Mouse (Mus musculus): ENCODE data around the gene Acaa1b. TPM values are rescaled to one million over a fixed set of nuclear protein-coding genes. Genes with fewer than 3 reads are reported as not detected.

Acaa1b gene
- total RNA-seq, 2 experiments from 2014 or later, result 1.3 to 1.7 TPM

DNA sequence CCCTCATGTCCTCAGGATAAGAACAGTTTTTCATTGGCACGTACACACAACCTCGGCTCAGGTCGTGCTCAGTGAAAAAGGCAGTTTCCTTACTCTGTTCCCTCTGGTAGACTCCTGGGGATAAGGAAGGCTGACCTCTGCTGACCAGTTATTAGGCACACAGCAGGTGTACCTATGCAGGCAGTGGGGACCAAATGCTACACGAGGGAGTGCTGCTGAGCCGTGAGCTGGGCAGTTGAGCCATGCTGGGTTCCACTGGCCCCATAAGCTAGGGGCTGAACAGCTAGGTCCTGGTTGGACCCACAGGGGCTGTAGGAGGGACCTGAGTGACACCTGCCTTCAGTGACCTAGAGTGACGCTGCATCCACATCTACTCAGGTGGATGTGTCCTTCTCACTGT, 11.3 kb downstream of the Acaa1b start:
- intact Hi-C loops (cut with DNase I), result no loop called here
- DNase-seq (ENCODE audit: low spot score in 2 of 2), result no peak

DNA sequence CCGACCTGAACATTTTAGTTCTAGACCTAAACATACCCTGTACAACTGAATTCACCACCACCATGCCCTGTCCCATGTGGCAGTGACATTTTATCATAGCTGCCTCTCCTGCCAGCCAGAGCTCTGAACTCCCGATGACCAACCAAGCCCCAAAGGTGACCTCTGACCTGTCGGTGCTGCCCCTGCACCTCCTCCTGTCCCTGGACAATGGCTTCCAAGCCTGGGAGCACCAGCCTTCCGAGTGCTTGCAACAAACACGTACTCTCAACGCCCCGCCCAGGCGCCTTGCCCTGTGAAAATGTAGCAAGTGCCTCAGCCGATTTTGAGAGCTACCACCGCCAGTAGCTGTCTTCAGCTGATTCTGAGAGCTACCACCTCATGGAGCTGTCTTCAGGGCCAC, 11.8 kb downstream of the Acaa1b start:
- intact Hi-C loops (cut with DNase I), result no loop called here
- no peak for DNase-seq (ENCODE audit: low spot score in 2 of 2)

GRCm38 (mm10) chr9:119144696-119145095, 12.2 kb downstream of the Acaa1b start:
- intact Hi-C loops (cut with DNase I), result no loop called here
- DNase-seq (ENCODE audit: low spot score in 2 of 2), result no peak

GRCm38 (mm10) chr9:119143372-119143771, 13.5 kb downstream of the Acaa1b start:
- no peak for DNase-seq (ENCODE audit: low spot score in 2 of 2)
- intact Hi-C loops (cut with DNase I), result no loop called here

GRCm38 (mm10) chr9:119142066-119142465, 14.8 kb downstream of the Acaa1b start:
- intact Hi-C loops (cut with DNase I), result no loop called here

DNA sequence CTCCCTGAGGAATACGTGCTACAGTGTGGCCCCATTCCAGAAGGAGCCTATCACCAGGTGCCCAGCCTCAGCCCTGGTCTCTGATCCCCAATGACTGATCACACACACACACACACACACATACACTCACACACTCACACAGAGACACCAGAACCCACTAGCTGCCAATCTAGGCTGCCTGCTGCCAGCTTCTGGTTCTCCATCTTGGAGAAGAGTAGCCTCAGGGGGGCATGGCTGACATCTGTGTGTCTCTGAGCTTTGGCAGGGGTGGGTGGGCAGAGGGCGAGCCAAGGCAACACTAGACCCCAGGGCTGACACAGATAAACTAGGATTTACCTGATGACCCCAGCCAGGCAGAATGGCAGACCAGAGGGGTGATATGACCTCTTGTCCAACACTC, 18.1 kb downstream of the Acaa1b start:
- intact Hi-C loops (cut with DNase I), result no loop called here

More at GRCm38 (mm10) chr9:119142066-119142465, 14.8 kb downstream of the Acaa1b start:
- DNase-seq (ENCODE audit: low spot score in 2 of 2), result no peak

GRCm38 (mm10) chr9:119130692-119131091, 26.2 kb downstream of the Acaa1b start:
- DNase-seq (ENCODE audit: low spot score in 2 of 2), result no peak

More for the DNA sequence above, 18.1 kb downstream of the Acaa1b start:
- no peak for DNase-seq (ENCODE audit: low spot score in 2 of 2)

GRCm38 (mm10) chr9:119128436-119129181, 28.3 kb downstream of the Acaa1b start:
- DNase-seq (ENCODE audit: low spot score in 2 of 2), result no peak
- intact Hi-C loops (cut with DNase I), result no loop called here

More at GRCm38 (mm10) chr9:119130692-119131091, 26.2 kb downstream of the Acaa1b start:
- intact Hi-C loops (cut with DNase I), result no loop called here

DNA sequence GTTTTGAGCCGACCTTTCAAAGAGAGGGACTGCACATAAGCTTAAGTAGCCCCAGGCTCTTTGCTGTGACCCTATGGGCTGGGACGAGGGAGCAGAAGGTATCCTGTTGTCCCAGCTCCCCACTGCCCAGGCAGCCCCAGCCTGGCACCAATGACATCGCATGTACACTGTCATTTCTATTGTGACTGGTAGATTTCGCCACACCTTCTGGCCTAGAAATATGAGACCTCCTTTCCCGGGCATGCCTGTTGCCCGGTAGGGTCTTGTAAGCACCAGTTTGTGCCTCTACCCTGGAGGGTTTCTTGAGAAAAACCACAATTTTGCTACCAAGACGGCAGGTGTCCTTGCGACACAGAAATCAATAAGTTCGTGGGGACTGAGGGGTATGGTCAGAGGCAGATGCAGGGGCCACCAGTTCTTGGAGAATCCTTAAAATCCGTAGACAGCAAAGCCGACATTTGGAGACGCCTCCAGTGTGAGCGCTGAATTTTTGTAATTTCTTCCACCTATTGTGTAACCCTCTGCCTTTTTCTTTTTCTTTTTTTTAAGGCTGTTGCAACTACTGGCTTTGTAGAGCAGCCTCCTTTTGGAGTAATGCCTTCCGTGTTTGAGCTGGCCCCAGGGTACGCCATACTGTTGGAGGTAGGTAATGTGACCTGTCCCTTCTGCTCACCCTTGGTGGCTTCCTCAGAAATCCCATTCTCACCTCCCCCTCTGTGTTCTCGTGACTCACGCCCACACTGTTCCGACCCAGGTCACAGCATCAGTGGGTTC, 34.1 kb downstream of the Acaa1b start:
- intact Hi-C loops (cut with DNase I), result no loop called here
- no peak for DNase-seq (ENCODE audit: low spot score in 2 of 2)

- DNase-seq (ENCODE audit: low spot score in 2 of 2), result no peak
- intact Hi-C loops (cut with DNase I), result no loop called here
Observed at GRCm38 (mm10) chr9:119120168-119120560, 36.7 kb downstream of the Acaa1b start.

DNA sequence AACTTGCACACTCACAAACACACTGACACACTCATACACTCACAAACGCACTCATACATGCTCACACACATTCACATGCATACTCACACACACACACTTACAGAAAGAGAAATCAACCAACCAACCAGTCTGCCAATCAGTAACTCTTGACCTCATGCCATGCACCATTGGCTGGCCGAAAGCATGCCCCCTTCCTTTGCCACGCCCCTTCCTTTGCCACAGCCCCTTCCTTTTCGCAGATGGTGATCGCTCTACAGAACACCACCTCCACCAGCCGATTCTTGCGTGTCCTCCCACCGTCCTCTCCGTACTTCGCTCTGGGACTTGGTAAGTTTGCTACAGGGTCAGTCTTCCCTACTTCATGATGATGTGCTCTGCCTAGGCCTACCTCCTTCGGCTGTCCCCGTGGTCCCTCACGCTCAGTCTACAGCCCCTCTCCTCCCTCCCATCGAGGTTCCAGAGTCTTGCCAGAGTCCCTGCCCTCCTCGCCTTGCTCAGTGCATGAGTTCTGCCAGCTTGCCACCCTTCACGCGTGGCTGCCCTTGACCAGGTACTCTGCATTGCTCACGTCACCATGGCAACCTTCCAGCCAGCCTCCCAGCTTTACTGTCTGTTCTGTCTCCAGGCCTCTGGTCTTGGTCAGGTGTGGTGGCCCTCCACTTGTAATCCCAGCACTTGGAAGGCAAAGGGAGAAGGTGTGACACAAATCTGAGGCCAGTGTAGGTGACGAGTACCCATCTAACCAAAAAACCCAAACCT, 37.3 kb downstream of the Acaa1b start:
- intact Hi-C loops (cut with DNase I), result no loop called here
- DNase-seq (ENCODE audit: low spot score in 2 of 2), result no peak

DNA sequence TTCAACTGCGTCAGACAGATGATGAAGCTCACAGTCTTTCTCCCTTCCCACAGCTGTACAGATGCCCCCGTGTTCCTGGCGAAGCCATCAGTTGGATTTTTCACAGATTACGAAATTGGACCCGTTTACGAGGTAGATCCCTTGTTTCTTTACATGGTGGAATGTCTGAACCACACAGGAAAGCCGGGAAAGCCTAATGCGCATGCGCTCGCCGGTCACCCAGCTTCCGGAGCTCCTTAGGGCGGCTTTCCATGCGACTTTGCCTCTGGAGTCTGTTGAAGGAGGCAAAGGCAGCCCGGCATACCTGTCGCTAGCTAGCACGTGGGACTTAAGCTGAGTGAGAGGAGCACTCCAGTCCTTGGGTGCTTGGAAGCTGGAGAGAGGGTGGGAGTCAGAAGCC, 42.0 kb downstream of the Acaa1b start:
- intact Hi-C loops (cut with DNase I), result no loop called here

DNA sequence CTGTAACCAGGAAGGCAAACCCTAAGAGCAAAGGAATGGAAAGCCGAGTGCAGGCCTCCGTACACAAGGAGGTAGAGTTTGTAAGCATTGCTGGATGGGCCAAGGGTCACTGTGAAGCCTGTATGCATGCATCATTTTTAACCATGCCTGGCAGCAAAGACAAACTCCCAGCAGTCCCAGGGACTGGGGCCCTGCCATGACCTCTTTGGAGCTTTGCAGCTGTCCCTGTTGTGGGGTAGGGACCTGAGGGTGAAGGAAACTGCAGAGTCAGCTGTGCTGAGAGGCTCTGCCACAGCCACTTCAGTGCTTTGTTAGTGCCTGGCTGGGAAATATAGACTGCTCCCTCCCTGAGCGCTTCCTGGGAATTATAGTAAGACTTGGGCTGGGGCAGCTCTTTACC, 46.3 kb downstream of the Acaa1b start:
- DNase-seq (ENCODE audit: low spot score in 2 of 2), result no peak
- intact Hi-C loops (cut with DNase I), result no loop called here

More for the DNA sequence above, 42.0 kb downstream of the Acaa1b start:
- no peak for DNase-seq (ENCODE audit: low spot score in 2 of 2)

DNA sequence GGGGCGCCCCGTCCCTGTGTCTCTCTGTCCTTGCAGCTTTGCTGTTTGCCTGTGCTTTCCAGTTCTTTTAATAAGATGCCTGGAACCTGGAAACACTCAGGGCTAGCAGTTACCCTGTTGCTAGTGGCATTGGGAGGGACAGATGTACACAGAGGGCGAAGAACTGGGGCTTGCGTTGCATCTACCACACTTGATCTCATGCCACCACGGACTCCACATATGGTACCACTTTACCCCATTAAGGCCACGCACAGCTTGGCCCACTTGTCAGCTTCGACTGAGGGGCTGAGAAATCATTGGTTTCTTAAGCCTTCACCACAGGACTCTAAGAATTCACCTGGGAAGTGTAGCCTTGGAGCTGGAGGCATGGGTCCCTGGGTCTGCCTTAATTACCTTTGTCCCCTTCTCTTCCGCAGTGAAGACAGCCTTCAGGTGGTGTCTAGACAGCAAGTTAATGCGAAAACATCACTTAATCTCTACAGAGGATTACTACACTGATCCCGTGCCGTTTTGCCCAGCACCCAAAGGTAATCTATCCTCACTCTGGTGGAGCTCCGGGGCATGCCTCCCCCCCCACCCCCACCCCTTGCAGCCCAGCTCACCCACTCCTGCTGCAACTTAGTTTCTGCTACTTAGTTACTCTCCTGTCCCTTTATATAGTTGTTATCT, 47.1 kb downstream of the Acaa1b start:
- intact Hi-C loops (cut with DNase I), result no loop called here
- no peak for DNase-seq (ENCODE audit: low spot score in 2 of 2)

DNA sequence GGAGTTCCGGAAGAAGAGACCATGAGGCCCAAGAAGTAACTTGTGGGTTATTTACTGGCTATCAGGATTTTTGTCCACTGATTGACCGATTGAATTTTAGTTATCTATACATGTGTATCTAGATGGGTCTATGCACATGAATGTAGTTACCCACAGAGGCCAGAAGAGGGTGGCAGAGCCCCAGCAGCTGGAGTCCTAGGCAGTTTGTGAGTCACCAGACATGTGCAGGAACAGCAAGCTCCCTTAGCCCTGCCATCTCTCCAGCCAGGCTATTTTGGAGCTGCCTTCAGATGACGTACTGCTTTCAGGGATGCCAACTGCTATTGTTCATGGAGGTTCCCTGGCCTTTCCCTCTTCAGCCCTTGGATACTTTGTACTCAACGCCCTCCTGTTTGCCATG, 49.3 kb downstream of the Acaa1b start:
- DNase-seq (ENCODE audit: low spot score in 2 of 2), result no peak
- intact Hi-C loops (cut with DNase I), result no loop called here

GRCm38 (mm10) chr9:119102783-119103113, 54.1 kb downstream of the Acaa1b start:
- no peak for DNase-seq (ENCODE audit: low spot score in 2 of 2)
- intact Hi-C loops (cut with DNase I), result no loop called here

GRCm38 (mm10) chr9:119101992-119102782, 54.7 kb downstream of the Acaa1b start, which contains the start of gene Dlec1:
Gene Dlec1, plus strand, starts transcription at chr9:119102478.
- DNase-seq (ENCODE audit: low spot score in 2 of 2), result peak; percentile 81
- intact Hi-C loops (cut with DNase I), result no loop called here

DNA sequence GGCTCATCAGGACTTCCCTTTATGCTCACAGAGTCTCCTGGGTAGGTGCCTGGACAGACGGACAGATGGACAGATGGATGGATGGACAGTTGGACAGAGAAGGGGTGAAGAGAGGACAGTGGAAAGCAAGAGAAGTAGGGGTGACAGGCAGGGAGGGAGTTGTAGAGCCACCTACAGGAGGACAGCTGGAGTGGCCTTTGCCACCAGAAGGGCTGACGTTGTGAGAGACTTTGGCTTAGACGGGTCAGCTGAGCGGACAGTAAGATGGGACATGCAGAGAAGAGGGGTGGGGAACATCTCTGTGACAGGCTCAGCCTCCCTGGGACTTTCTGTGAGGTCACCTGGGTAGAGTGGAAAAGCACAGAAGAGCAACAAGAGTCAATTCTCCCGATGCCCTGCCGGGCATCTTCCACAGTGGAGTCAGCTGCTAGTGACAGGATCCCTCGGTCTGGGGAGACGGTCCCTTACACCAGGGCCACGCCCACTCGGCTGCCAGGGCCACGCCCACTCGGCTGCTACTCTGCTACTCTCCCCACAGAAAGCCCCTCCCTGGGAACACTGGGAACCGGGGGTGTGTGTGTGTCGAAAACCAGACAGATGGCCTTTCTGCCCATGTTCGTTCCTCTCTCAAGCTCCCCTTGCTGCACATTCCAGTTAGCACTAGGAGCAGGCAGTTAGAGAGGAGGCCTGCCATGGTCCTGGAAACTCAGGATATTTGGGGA, 56.6 kb downstream of the Acaa1b start:
- peak in 1 of 2 experiments; percentile 49 for DNase-seq (ENCODE audit: low spot score in 2 of 2)
- intact Hi-C loops (cut with DNase I), result no loop called here

Measured in left cerebral cortex, postnatal 36 days (tissue).